Comparison of ENCODE assay signal across 8 mouse cellular contexts in the genomic region with DNA sequence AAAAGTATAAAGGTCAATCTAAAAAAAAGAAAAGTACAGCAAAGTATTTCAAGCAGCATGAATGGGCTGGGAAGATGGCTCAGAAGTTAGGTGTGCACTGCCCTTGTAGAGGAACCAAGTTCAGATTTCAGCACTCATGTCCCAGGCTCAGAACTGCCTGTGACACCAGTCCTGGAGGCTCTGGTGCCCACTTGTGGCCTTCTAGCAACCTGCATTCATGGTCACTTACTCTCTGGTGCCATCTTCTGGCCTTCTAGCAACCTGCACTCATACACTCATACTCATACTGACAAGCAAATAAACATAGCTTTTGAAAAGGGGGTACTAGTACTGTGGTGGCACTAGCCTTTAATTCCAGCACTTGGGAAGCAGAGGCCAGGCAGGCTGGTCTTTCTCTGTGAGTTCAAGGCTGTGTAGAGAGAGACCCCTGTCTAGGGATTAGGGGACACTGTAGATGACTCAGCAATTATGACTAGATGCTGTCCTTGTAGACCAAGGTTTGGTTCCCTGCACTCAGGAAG. TPM values are rescaled to one million over a fixed set of nuclear protein-coding genes. Genes with fewer than 3 reads are reported as not detected.
DNase-seq lines count a peak whose midpoint lies in the region; ATAC-seq and TF ChIP-seq lines count a peak whose summit lies in the region.

No protein-coding gene starts in this region.

- no peak for ATAC-seq in midbrain, postnatal 0 days (ENCODE audit: low FRiP score)
- ATAC-seq in midbrain, embryonic 15.5 days (replicated peaks) = no peak
- no peak for ATAC-seq in stomach, postnatal 0 days (ENCODE audit: low FRiP score, low TSS enrichment)

- no peaks in the 10 kb centered on the region for H3K27me3 ChIP-seq in midbrain, postnatal 0 days (ENCODE audit: insufficient read depth, low read length)
- no peaks in the 10 kb centered on the region for H3K27me3 ChIP-seq in midbrain, embryonic 15.5 days (replicated peaks)
- H3K27me3 ChIP-seq in stomach, postnatal 0 days (ENCODE audit: control insufficient read depth, insufficient read depth, low read length) = no peaks in the 10 kb centered on the region

- peaks cover 3% of the 10 kb centered on the region; the same call in 1 of the 2 replicates for H3K36me3 ChIP-seq in midbrain, postnatal 0 days (ENCODE audit: insufficient read depth, low read length)
- 0 out of 2 replicates have a peak, but pooled peaks cover 3% of the 10 kb centered on the region for H3K36me3 ChIP-seq in midbrain, embryonic 15.5 days (replicated peaks)
- peaks cover 3% of the 10 kb centered on the region; the same call in 1 of the 2 replicates for H3K36me3 ChIP-seq in stomach, postnatal 0 days (ENCODE audit: control insufficient read depth, insufficient read depth, low read length)

- H3K4me3 ChIP-seq in midbrain, postnatal 0 days (ENCODE audit: low read depth, low read length) = no peak overlapping the region
- H3K4me3 ChIP-seq in midbrain, embryonic 15.5 days = no peak overlapping the region
- no peak overlapping the region for H3K4me3 ChIP-seq in stomach, postnatal 0 days (ENCODE audit: low read depth, low read length)

- peaks cover 10% of the 10 kb centered on the region; the same call in 1 of the 2 replicates for H3K4me1 ChIP-seq in midbrain, postnatal 0 days (ENCODE audit: insufficient read depth, low read length)
- H3K4me1 ChIP-seq in midbrain, embryonic 15.5 days = peaks cover 13% of the 10 kb centered on the region
- no peaks in the 10 kb centered on the region for H3K4me1 ChIP-seq in stomach, postnatal 0 days (replicated peaks; ENCODE audit: control insufficient read depth, insufficient read depth)

- H3K27ac ChIP-seq in midbrain, postnatal 0 days (ENCODE audit: low read depth, low read length) = no peak overlapping the region
- H3K27ac ChIP-seq in midbrain, embryonic 15.5 days = no peak overlapping the region
- no peak overlapping the region for H3K27ac ChIP-seq in stomach, postnatal 0 days (replicated peaks)

- no peaks in the 10 kb centered on the region for H3K9me3 ChIP-seq in midbrain, postnatal 0 days (ENCODE audit: low read length)
- no peaks in the 10 kb centered on the region for H3K9me3 ChIP-seq in midbrain, embryonic 15.5 days
- no peaks in the 10 kb centered on the region for H3K9me3 ChIP-seq in stomach, postnatal 0 days (ENCODE audit: control insufficient read depth, low read length)

- intact Hi-C loops in left cerebral cortex, postnatal 14 days (cut with DNase I) = no loop called here

- DNase-seq in adrenal gland, adult (ENCODE audit: inconsistent age in 2 of 2, low spot score in 1 of 2) = peak; percentile 23 to 73
- no peak for DNase-seq in adrenal gland, adult 8-10 months
- no peak for DNase-seq in midbrain, postnatal 0 days (ENCODE audit: low spot score)
- DNase-seq in fibroblast of lung, adult 2 months (ENCODE audit: low read depth) = peak; percentile 2
- DNase-seq in stomach, postnatal 0 days (ENCODE audit: low spot score) = no peak
- no peak for DNase-seq in left cerebral cortex, postnatal 14 days (ENCODE audit: low spot score in 2 of 2)
- DNase-seq in ovary, postnatal 14 days (ENCODE audit: low spot score) = no peak

- no peak for TF ChIP-seq EP300 in stomach, postnatal 0 days (optimal IDR thresholded peaks at IDR 0.05)

- no peak overlapping the region for H3K4me2 ChIP-seq in midbrain, postnatal 0 days (ENCODE audit: low read depth, low read length, poor library complexity, severe bottlenecking)
- no peak overlapping the region for H3K4me2 ChIP-seq in midbrain, embryonic 15.5 days
- no peak overlapping the region for H3K4me2 ChIP-seq in stomach, postnatal 0 days (replicated peaks; ENCODE audit: low read depth)

- H3K9ac ChIP-seq in midbrain, postnatal 0 days (replicated peaks; ENCODE audit: low read length, poor library complexity, severe bottlenecking) = no peak overlapping the region
- H3K9ac ChIP-seq in midbrain, embryonic 15.5 days = no peak overlapping the region
- H3K9ac ChIP-seq in stomach, postnatal 0 days (ENCODE audit: low read length) = no peak overlapping the region

- TF ChIP-seq CTCF in midbrain, postnatal 0 days (IDR thresholded peaks at IDR 0.05) = peak; percentile 57
- TF ChIP-seq CTCF in stomach, postnatal 0 days (IDR thresholded peaks at IDR 0.05; ENCODE audit: low read depth) = peak; percentile 72

RNA-seq across cellular contexts. Expression of a gene that starts 43.8 kb away (rescaled TPM):
- 10 to 100 TPM; 29.8 to 36.7 (median 34.2) TPM for total RNA-seq in adrenal gland, adult 8-10 months (2022)
- 39.1 and 40.2 TPM in 2 replicates for total RNA-seq in midbrain, postnatal 0 days (2014; rRNA removed)
- 13.0 and 14.9 TPM in 2 replicates for polyA plus RNA-seq in midbrain, postnatal 0 days (2015; fragmentation: Nextera tagmentation; extraction: Ambion mirVana)
- polyA plus RNA-seq in midbrain, embryonic 15.5 days (2015; fragmentation: Nextera tagmentation; extraction: Ambion mirVana) = 20.7 and 20.8 TPM in 2 replicates
- 3.2 and 4.4 TPM in 2 replicates for polyA plus RNA-seq in stomach, postnatal 0 days (2015; fragmentation: Nextera tagmentation; extraction: Ambion mirVana)
- 10 to 100 TPM; 91.9 to 93.3 TPM for total RNA-seq in left cerebral cortex, postnatal 14 days (2021)

Comparison
In these comparisons a context has a peak if more than half of its experiments do, and no peak if none do; other contexts are left out.
1. DNase-seq: peak in adrenal gland, adult (2 of 2) and fibroblast of lung, adult 2 months (single experiment); none in adrenal gland, adult 8-10 months (single experiment), midbrain, postnatal 0 days (single experiment), stomach, postnatal 0 days (single experiment), left cerebral cortex, postnatal 14 days (0 of 2) and ovary, postnatal 14 days (single experiment).